Mouse (Mus musculus): Measurements from ENCODE around the gene Lancl2.

- TF ChIP-seq CTCF (conservative IDR thresholded peaks at IDR 0.05; ENCODE audit: insufficient read depth, insufficient read length, low read depth, low read length) (peak; percentile 62), POLR2A (IDR thresholded peaks at IDR 0.05; ENCODE audit: low read depth, low read length) (no peak)
These were observed 41.0 kb downstream of the Lancl2 start for GRCm38 (mm10) chr6:57743333-57743732.

Measured in kidney, adult 2 months (tissue).